Mouse (Mus musculus): Measurements from ENCODE around the gene Slc5a8. TPM values are rescaled to one million over a fixed set of nuclear protein-coding genes. Genes with fewer than 3 reads are reported as not detected.

Gene Slc5a8
- polyA plus RNA-seq (2014; fragmentation: Illumina TruSeq; extraction: RNeasy Lipid Tissue Mini Kit (QIAGEN cat#74804); ENCODE audit: low read depth, low replicate concordance): 610 TPM

GRCm38 (mm10) chr10:88885632-88886090, at the start of gene Slc5a8:
TSS of gene Slc5a8 (plus strand) at chr10:88885992.

Other genes with a start within 250 kb of the Slc5a8 start
- 2.9 TPM for gene Spic, start 201.0 kb upstream of the Slc5a8 start, polyA plus RNA-seq (2014; fragmentation: Illumina TruSeq; extraction: RNeasy Lipid Tissue Mini Kit (QIAGEN cat#74804); ENCODE audit: low read depth, low replicate concordance)
- 866 TPM for gene Arl1, start 155.1 kb upstream of the Slc5a8 start, polyA plus RNA-seq (2014; fragmentation: Illumina TruSeq; extraction: RNeasy Lipid Tissue Mini Kit (QIAGEN cat#74804); ENCODE audit: low read depth, low replicate concordance)
- gene Utp20, start 59.2 kb upstream of the Slc5a8 start, polyA plus RNA-seq (2014; fragmentation: Illumina TruSeq; extraction: RNeasy Lipid Tissue Mini Kit (QIAGEN cat#74804); ENCODE audit: low read depth, low replicate concordance): 110 TPM